Mouse (Mus musculus) spleen, adult 2 months (tissue): ENCODE data around the gene C6. TPM values are rescaled to one million over a fixed set of nuclear protein-coding genes. Genes with fewer than 3 reads are reported as not detected.
A peak's percentile ranks its signal among the peaks of the same experiment; 100 is the strongest.

Experiments
- DNase-seq, 2 experiments: peaks; one replicate each; pipeline versions ENCODE4 v3.0.0 to v3.0.0-alpha.2; 2012 to 2021; ENCODE audit warnings: low spot score in 2 of 2, low read depth in 1 of 2
- H3K27ac ChIP-seq: fragments of 200-500 bp; 2 replicates; pipeline ENCODE4 v1.5.1; 2012; ENCODE audit warnings: low read length, inconsistent platforms; ENCODE audit not compliant: insufficient read depth
- H3K27me3 ChIP-seq: fragments of 200-500 bp; 2 replicates; pipeline ENCODE4 v1.6.1; 2012; ENCODE audit warnings: mild to moderate bottlenecking, moderate library complexity, low read length, inconsistent platforms; ENCODE audit not compliant: control insufficient read depth, insufficient read depth
- H3K36me3 ChIP-seq: fragments of 200-500 bp; 2 replicates; pipeline ENCODE4 v1.6.1; 2012; ENCODE audit warnings: mild to moderate bottlenecking, low read length, inconsistent platforms; ENCODE audit not compliant: control insufficient read depth, insufficient read depth
- H3K4me1 ChIP-seq: fragments of 200-500 bp; 2 replicates; pipeline ENCODE4 v1.6.1; 2011; ENCODE audit warnings: inconsistent platforms; ENCODE audit not compliant: control insufficient read depth, insufficient read depth, insufficient read length
- H3K4me3 ChIP-seq: fragments of 200-500 bp; 2 replicates; pipeline ENCODE4 v1.5.1; 2011; ENCODE audit warnings: mild to moderate bottlenecking, inconsistent platforms; ENCODE audit not compliant: insufficient read depth, insufficient read length; ENCODE audit errors: extremely low read depth
- CTCF ChIP-seq: fragments of 200-500 bp; IDR thresholded peaks from 2 replicates; pipeline ENCODE4 v1.5.1; 2011; ENCODE audit warnings: mild to moderate bottlenecking, inconsistent platforms; ENCODE audit not compliant: insufficient read depth, insufficient read length, insufficient replicate concordance; ENCODE audit errors: extremely low read depth
- POLR2A ChIP-seq: fragments of 200-500 bp; IDR thresholded peaks from 2 replicates; pipeline ENCODE4 v1.6.1; 2011; ENCODE audit warnings: low read depth, low read length, inconsistent platforms
- WGBS: fragments of 180-500 bp; shearing (Covaris S2); methylation state at CpG from one replicate; pipeline ENCODE4 v1.1.7; 2018; 5-methylcytosine and 5-hydroxymethylcytosine counted together
- polyA plus RNA-seq: library from polyadenylated mRNA; depleted of rRNA; stranded (reverse); fragments of >200 nt; gene quantifications from 2 replicates; pipeline ENCODE4 v1.2.3, GENCODE M21; 2012

C6 gene
- polyA plus RNA-seq, 1 experiment, result 6.5 TPM

DNA sequence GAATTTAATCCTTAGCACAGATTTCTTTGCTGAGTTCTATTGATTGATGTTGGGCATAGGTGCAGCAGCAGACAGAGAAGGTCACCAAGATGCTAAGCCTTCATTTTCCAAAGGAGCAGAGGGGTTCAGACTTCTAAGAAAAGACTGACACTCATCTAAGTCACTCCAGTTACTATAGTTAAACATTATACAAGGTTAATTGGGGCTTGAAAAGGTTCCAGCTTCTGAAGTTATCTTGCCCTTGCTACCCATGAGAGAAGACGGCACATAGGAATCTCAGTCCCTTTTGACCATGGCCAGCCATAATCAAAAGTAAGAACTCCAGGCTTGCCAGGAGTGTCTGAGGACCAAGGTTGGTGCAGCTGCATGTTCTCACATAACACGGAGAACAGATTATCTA, 77.3 kb downstream of the C6 start:
- no peaks in the 10 kb centered on the region for H3K27me3 ChIP-seq
- no peak overlapping the region for H3K4me3 ChIP-seq
- H3K4me1 ChIP-seq, result no peaks in the 10 kb centered on the region
- WGBS, result 84% methylated on average over 2 of the region's 2 CpGs
- H3K36me3 ChIP-seq, result no peaks in the 10 kb centered on the region
- no peak for DNase-seq
- no peak overlapping the region for H3K27ac ChIP-seq
- TF ChIP-seq CTCF (no peak), POLR2A (no peak)

DNA sequence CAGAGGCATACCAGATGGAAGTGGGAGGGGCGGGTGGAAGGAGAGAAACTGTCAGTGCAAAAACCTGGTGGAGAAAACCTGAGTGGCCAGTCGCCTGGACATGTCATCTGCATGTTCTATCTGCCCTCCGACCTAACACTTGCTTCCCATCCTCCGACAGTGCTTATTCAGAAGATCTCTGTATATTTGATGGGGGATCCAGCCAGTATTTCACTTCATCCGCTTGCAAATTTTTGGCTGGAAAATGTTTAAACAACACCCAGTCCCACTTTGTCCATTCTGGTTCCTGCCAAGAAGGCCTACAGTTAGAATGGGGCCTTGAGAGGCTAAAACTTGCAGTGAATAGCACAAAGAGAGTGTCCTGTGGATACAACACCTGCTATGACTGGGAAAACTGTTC, 81.2 kb downstream of the C6 start:
- Histone ChIP-seq H3K27me3 (no peaks in the 10 kb centered on the region), H3K27ac (no peak overlapping the region), H3K4me1 (no peaks in the 10 kb centered on the region), H3K36me3 (no peaks in the 10 kb centered on the region), H3K4me3 (no peak overlapping the region)
- no peak for TF ChIP-seq CTCF
- TF ChIP-seq POLR2A, result no peak
- WGBS, result 96% methylated on average over 5 of the region's 5 CpGs
- DNase-seq, result no peak

DNA sequence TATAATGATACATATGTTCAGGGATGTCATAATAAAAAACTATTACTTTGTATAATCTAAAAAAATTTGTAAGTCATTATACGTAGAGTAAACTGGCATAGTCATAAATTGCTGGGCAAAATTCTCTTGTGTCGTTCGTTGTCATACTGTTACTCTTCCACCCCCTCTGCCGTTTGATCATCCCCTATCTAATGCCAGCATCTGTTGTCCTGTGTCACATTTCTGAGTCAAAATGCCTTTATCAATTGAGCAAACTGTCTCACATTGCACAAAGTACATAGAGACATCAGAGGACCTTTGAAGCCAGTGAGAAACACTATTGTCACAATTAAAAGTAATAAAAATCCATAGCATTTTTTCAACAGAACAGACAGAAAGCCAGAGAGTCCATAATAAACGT, 88.0 kb downstream of the C6 start:
- no peaks in the 10 kb centered on the region for H3K36me3 ChIP-seq
- no peak for DNase-seq
- H3K4me1 ChIP-seq, result no peaks in the 10 kb centered on the region; the same call in 1 of the 2 replicates
- no peak for TF ChIP-seq CTCF
- no peak for TF ChIP-seq POLR2A
- WGBS, result 87% methylated on average over 5 of the region's 5 CpGs
- H3K27me3 ChIP-seq, result no peaks in the 10 kb centered on the region
- H3K4me3 ChIP-seq, result no peak overlapping the region
- no peak overlapping the region for H3K27ac ChIP-seq

DNA sequence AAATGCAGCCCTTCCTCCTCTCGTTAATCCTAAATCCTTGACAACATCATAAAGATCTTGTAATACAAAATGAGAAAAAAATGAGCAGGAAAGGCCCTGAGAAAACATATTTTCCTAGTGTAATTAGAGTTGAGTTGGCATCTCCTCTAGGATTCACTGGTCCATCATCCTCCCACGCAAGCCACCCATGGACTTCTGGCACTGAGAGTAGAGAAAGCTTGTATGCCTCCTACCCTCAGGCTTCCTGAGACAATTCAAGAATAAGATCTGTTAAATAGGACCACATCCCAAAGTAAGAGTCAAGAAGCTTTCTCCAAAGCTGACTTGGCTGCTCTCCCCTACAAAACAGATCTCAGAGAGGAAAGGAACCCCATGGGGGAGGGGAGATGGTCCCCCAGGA, 88.7 kb downstream of the C6 start:
- H3K36me3 ChIP-seq, result no peaks in the 10 kb centered on the region
- TF ChIP-seq POLR2A (no peak), CTCF (no peak)
- 90% methylated on average over 2 of the region's 2 CpGs for WGBS

DNA sequence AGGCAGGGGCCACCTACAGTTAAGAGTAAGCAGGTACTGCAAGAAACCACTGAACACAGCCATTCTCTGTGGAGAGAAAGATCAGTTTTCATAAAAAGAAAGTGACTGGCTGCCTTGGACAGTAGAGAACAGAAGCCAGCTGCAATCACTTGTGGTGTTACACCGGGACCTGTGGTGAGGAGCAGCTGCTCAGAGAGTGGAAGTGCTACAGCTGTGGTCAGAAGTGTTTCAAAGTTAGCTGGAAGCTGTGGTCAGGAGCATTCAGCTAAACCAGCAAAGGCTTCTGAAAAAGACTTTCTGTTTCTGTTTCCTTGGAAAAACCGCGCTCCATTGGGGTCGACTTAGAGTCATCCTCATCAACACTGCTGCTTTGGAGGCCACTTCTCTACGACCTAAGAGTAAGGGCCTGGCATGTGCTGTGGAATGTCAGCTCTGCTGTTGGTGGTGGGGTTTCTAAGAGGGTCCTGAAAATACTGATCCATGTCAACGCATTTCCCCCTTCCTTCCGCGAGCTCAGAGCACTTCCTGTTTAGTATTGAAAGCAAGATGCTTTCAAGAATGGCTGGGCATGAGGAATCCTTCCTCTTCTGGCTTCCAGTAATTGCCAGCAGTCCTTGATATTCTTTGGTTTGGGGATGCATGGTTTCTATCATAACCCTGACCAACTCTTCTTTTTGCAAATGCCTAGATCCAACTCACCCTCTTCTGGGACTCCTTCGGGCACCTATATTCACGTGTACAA, 89.9 kb downstream of the C6 start:
- H3K4me1 ChIP-seq, result no peaks in the 10 kb centered on the region; the same call in 1 of the 2 replicates
- H3K36me3 ChIP-seq, result no peaks in the 10 kb centered on the region
- DNase-seq, result peak; percentile 0 to 4
- WGBS, result 21% methylated on average over 10 of the region's 10 CpGs
- H3K27ac ChIP-seq, result 0 out of 2 replicates have a peak overlapping the region, but pooled peaks have one; percentile 12
- peak overlapping the region; percentile 37; the same call in 1 of the 2 replicates for H3K4me3 ChIP-seq
- TF ChIP-seq CTCF (no peak), POLR2A (no peak)
- no peaks in the 10 kb centered on the region for H3K27me3 ChIP-seq

More for the DNA sequence above, 88.7 kb downstream of the C6 start:
- no peak for DNase-seq
- H3K4me3 ChIP-seq, result no peak overlapping the region
- no peaks in the 10 kb centered on the region for H3K27me3 ChIP-seq
- no peak overlapping the region for H3K27ac ChIP-seq
- H3K4me1 ChIP-seq, result no peaks in the 10 kb centered on the region; the same call in 1 of the 2 replicates

DNA sequence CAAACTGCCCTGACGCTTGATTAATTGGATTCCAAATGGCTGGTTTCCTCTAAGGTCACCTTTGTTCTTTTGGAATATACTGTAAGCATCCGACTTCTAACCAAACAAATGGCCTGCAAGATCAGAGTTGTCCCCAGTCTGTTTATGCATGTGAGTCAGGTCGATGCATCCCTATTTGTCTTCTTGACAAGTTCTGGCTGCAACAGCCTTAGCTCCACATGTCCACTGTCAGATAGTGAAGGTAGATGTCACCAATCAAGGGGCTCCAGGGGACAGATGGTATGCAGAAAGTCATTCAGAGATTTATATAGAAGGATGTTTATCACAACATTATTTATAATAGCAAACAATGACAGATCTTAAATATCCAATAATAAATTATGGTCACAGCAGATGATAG, 91.5 kb downstream of the C6 start:
- DNase-seq, result no peak
- H3K36me3 ChIP-seq, result no peaks in the 10 kb centered on the region
- H3K27me3 ChIP-seq, result no peaks in the 10 kb centered on the region
- H3K4me1 ChIP-seq, result no peaks in the 10 kb centered on the region; the same call in 1 of the 2 replicates
- H3K27ac ChIP-seq, result no peak overlapping the region
- TF ChIP-seq CTCF (no peak), POLR2A (no peak)
- no peak overlapping the region for H3K4me3 ChIP-seq
- WGBS, result 78% methylated on average over 3 of the region's 3 CpGs

DNA sequence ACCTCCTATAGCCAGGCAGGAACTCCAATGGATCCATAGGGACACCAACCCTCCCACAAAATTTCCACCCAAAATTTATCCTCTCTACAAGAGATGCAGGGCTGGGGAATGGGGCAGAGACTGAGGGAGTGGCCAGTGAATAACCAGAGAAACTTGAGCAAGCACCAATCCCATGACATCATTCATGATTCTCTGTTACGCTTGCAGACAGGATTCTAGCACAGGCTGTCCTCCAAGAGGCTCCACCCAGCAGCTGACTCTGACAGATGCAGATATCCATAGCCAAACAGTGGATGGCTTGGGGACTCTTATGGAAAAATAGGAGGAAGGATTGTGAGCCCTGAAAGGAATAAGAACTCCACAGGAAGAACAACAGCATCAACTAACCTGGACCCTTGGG, 94.2 kb downstream of the C6 start:
- no peaks in the 10 kb centered on the region for H3K36me3 ChIP-seq
- H3K27me3 ChIP-seq, result no peaks in the 10 kb centered on the region
- WGBS, result 75% methylated on average over 1 of the region's 1 CpGs
- no peak for DNase-seq
- no peak overlapping the region for H3K27ac ChIP-seq
- H3K4me3 ChIP-seq, result no peak overlapping the region
- no peaks in the 10 kb centered on the region; the same call in 1 of the 2 replicates for H3K4me1 ChIP-seq
- no peak for TF ChIP-seq POLR2A
- TF ChIP-seq CTCF, result no peak
